Mouse (Mus musculus) E14TG2a.4 (cell line): ENCODE measurements around the gene Cisd2.

Experiments used
- H3K27me3 ChIP-seq: 2 replicates; pipeline ENCODE4 v1.6.1; 2014; ENCODE audit warnings: low read length, control low read depth; ENCODE audit not compliant: insufficient read depth
- H3K36me3 ChIP-seq: 2 replicates; pipeline ENCODE4 v1.6.1; 2014; ENCODE audit warnings: low read length, control low read depth; ENCODE audit not compliant: insufficient read depth
- H3K4me1 ChIP-seq: replicated peaks from 2 replicates; pipeline ENCODE4 v1.6.1; 2014; ENCODE audit warnings: low read depth, low read length, control low read depth
- H3K4me3 ChIP-seq: replicated peaks from 2 replicates; pipeline ENCODE4 v1.5.1; 2014; ENCODE audit warnings: mild to moderate bottlenecking, low read length
- H3K9me3 ChIP-seq: 2 replicates; pipeline ENCODE4 v1.6.1; 2014; ENCODE audit warnings: low read length, control low read depth
- CTCF ChIP-seq: conservative IDR thresholded peaks from 2 replicates; pipeline ENCODE4 v1.5.1; 2014; ENCODE audit warnings: low read length
- NANOG ChIP-seq: IDR thresholded peaks from 2 replicates; pipeline ENCODE4 v1.6.1; 2014; ENCODE audit warnings: borderline replicate concordance, low read length, mixed read lengths
- POU5F1 ChIP-seq: IDR thresholded peaks from 2 replicates; pipeline ENCODE4 v1.6.1; 2014; ENCODE audit warnings: low read length, borderline replicate concordance

The Cisd2 gene

DNA sequence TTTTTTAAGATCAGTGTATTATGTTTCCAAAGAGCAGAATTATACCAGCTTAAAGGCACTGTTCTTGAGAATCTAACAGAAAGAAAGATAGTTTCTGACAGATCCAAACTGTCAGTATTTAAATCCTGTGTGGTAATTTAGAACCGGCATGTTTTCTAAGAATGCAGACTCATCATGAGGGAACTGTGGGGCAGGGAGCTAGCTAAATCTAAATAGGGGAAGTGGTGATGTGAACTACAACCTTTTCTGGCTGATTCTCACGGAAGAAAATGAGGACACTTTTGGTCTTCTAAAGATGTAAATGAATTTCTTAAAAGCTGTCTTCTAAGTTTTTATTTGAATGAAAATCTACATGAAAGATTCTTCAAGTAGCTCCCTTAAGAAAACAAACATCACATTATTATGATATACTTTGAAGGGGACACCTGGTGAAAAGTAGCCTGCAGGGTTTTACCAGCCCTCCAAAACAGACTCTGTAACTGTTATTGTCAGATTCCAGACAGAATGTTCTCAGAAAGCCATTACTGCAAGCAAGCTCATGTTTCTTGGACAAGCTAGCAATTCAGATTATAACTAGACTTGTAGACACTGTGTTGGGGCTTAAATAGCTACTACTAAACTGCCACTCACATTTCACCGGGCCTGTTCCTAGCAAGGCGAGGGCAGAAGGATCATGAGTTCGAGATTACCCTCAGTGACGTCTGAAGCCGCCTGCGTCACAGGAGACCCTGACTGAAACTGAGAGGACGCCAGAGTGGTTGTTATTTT lies 3.0 kb downstream of the Cisd2 start:
- H3K4me1 ChIP-seq: peaks cover 44% of the 10 kb centered on the region
- no peaks in the 10 kb centered on the region for H3K9me3 ChIP-seq
- peaks cover 11% of the 10 kb centered on the region; the same call in 1 of the 2 replicates for H3K36me3 ChIP-seq
- no peak overlapping the region for H3K4me3 ChIP-seq
- TF ChIP-seq NANOG (no peak), POU5F1 (no peak), CTCF (no peak)
- H3K27me3 ChIP-seq: no peaks in the 10 kb centered on the region

DNA sequence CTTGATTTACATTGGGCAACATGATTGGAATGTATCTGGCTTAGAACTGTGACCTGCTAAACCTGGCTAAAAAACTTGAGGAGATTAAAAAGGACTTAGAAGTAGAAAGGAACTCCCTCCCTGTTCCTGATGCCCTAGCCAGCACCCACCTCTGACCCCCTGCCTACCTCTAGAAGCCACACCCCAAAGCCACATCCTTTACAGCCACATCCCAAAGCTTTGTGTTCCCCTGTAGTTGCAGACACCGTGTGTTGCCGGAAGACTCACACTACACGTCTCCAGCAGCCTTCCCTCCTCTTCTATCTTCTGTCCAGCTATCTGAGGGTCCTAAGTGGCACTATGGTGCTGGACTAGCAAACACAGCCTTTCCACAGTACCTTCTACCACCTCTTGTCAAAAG lies 5.9 kb downstream of the Cisd2 start:
- H3K9me3 ChIP-seq: no peaks in the 10 kb centered on the region
- peaks cover 45% of the 10 kb centered on the region for H3K4me1 ChIP-seq
- H3K4me3 ChIP-seq: no peak overlapping the region
- TF ChIP-seq NANOG: no peak
- no peak for TF ChIP-seq CTCF
- H3K27me3 ChIP-seq: no peaks in the 10 kb centered on the region
- peaks cover 21% of the 10 kb centered on the region; the same call in 1 of the 2 replicates for H3K36me3 ChIP-seq

DNA sequence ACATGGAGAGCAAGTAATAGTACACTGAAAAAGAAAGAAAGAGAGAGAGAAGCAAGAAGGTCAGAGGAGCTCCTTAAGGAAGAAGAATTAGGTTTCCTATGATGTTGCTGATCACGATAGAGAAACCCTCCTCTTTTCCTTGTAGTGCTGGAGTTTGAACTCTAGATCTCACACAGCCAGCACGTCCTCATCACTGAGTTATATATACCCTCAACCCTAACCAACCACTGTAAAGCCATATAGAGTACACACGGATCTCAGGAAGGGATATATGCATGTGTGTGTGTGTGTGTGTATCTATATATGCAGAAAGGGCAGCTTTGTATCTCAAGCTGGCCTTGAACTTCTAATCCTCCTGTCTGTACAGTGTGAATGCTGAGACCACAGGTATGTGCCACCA lies 6.5 kb downstream of the Cisd2 start:
- peaks cover 21% of the 10 kb centered on the region; the same call in 1 of the 2 replicates for H3K36me3 ChIP-seq
- H3K4me3 ChIP-seq: no peak overlapping the region
- TF ChIP-seq CTCF: no peak
- no peak for TF ChIP-seq POU5F1
- TF ChIP-seq NANOG: no peak
- no peaks in the 10 kb centered on the region for H3K27me3 ChIP-seq
- no peaks in the 10 kb centered on the region for H3K9me3 ChIP-seq
- peaks cover 47% of the 10 kb centered on the region for H3K4me1 ChIP-seq

DNA sequence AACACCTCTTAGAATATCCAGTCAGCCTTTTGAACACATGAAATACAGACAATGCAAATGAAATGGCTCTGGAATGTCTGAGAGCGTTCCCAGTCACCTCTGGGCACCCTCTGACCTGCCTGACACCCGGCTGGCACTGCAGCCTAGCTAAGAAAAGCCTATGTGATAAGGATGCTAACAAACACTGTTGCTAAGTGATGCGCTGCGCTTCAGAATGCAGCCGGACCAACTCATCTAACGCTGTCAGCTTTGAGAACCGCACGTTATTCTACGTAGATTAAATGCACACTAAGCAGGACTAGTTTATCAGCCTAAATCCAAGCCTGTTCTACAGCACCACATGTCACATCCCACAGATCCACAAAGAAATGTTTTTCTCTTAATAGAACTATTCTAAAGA lies 11.9 kb downstream of the Cisd2 start:
- no peaks in the 10 kb centered on the region for H3K27me3 ChIP-seq
- no peaks in the 10 kb centered on the region for H3K9me3 ChIP-seq
- TF ChIP-seq NANOG (no peak), CTCF (no peak), POU5F1 (no peak)
- peaks cover 26% of the 10 kb centered on the region; the same call in 1 of the 2 replicates for H3K36me3 ChIP-seq
- H3K4me1 ChIP-seq: peaks cover 38% of the 10 kb centered on the region
- H3K4me3 ChIP-seq: no peak overlapping the region

GRCm38 (mm10) chr3:135411056-135411455 lies 12.7 kb downstream of the Cisd2 start:
- no peaks in the 10 kb centered on the region for H3K9me3 ChIP-seq
- peaks cover 21% of the 10 kb centered on the region; the same call in 1 of the 2 replicates for H3K36me3 ChIP-seq
- no peaks in the 10 kb centered on the region for H3K27me3 ChIP-seq
- TF ChIP-seq CTCF: no peak
- TF ChIP-seq NANOG: no peak
- no peak for TF ChIP-seq POU5F1
- H3K4me1 ChIP-seq: peaks cover 35% of the 10 kb centered on the region
- H3K4me3 ChIP-seq: peak overlapping the region; percentile 50

DNA sequence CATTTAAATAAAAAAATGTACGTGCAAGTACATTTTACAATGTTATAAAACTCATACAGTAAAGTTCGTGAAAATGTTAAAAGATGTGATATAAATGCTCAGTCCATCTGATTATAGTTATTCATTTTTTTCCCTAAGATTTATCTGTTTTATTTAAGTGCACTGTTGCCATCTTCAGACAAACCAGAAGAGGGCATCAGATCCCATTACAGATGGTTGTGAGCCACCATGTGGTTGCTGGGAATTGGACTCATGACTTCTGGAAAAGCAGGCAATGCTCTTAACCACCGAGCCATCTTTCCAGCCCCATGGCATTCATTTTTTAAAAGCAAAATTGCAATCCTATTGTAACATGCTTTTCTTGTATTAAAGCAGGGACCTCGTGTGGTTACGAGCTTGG lies 14.5 kb downstream of the Cisd2 start:
- Histone ChIP-seq H3K4me3 (no peak overlapping the region), H3K36me3 (peaks cover 18% of the 10 kb centered on the region; the same call in 1 of the 2 replicates), H3K27me3 (no peaks in the 10 kb centered on the region), H3K9me3 (no peaks in the 10 kb centered on the region), H3K4me1 (peaks cover 28% of the 10 kb centered on the region)
- peak; percentile 43 for TF ChIP-seq CTCF
- no peak for TF ChIP-seq NANOG

DNA sequence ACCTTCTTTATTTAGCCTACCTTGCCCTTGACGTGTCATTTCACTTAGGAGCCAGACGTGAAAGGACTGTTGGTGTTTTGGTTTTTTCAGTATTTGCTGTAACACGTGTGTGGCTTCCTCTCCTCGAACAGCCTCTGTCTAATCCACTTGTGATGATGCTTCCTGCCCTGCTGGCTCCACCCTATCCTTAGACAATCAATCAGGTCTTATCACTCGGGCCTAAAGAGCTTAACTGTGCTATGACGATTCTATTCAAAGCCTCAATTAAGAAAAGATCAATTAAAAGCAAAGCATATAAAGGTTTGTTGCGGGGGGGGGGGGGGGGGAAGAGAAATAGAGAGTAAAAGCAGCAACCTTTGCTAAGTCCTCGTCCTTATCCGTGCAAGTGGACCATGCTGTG lies 16.4 kb downstream of the Cisd2 start:
- H3K4me3 ChIP-seq: no peak overlapping the region
- no peaks in the 10 kb centered on the region for H3K9me3 ChIP-seq
- H3K27me3 ChIP-seq: no peaks in the 10 kb centered on the region
- TF ChIP-seq NANOG: no peak
- TF ChIP-seq POU5F1: no peak
- TF ChIP-seq CTCF: no peak
- peaks cover 12% of the 10 kb centered on the region; the same call in 1 of the 2 replicates for H3K36me3 ChIP-seq
- H3K4me1 ChIP-seq: peaks cover 29% of the 10 kb centered on the region

- TF ChIP-seq CTCF (no peak), NANOG (no peak), POU5F1 (no peak)
- H3K9me3 ChIP-seq: no peaks in the 10 kb centered on the region
- peaks cover 12% of the 10 kb centered on the region; the same call in 1 of the 2 replicates for H3K36me3 ChIP-seq
- peaks cover 26% of the 10 kb centered on the region for H3K4me1 ChIP-seq
- H3K27me3 ChIP-seq: no peaks in the 10 kb centered on the region
- no peak overlapping the region for H3K4me3 ChIP-seq
These were observed 19.1 kb downstream of the Cisd2 start for GRCm38 (mm10) chr3:135404599-135404998.

GRCm38 (mm10) chr3:135403856-135404255 lies 19.9 kb downstream of the Cisd2 start:
- no peaks in the 10 kb centered on the region for H3K9me3 ChIP-seq
- no peak overlapping the region for H3K4me3 ChIP-seq
- H3K4me1 ChIP-seq: peaks cover 22% of the 10 kb centered on the region
- peaks cover 12% of the 10 kb centered on the region; the same call in 1 of the 2 replicates for H3K36me3 ChIP-seq
- no peak for TF ChIP-seq POU5F1
- TF ChIP-seq NANOG: no peak
- TF ChIP-seq CTCF: peak; percentile 33
- H3K27me3 ChIP-seq: no peaks in the 10 kb centered on the region
